ENCODE assay signal across 13 mouse cellular contexts in genomic region chr2:181042376-181042775, GRCm38 (mm10). TPM values are rescaled to one million over a fixed set of nuclear protein-coding genes. Genes with fewer than 3 reads are reported as not detected.
DNase-seq lines count a peak whose midpoint lies in the region; ATAC-seq and TF ChIP-seq lines count a peak whose summit lies in the region.
"Had no signal": no experiment of that assay in that cellular context is flagged by ENCODE, and none has a peak within 500 bp of the region (broad histone marks: within the 10 kb centered on the region; RNA-seq: fewer than 3 reads in every experiment).

No protein-coding gene starts in this region.

- no peaks in the 10 kb centered on the region for H3K27me3 ChIP-seq in kidney, adult 2 months (replicated peaks; ENCODE audit: control insufficient read depth, insufficient read depth, low read length)
- peaks cover 18% of the 10 kb centered on the region for H3K27me3 ChIP-seq in forebrain, embryonic 14.5 days (replicated peaks; ENCODE audit: control insufficient read depth, insufficient read depth, low read length)
- H3K27me3 ChIP-seq in midbrain, embryonic 12.5 days = peaks cover 36% of the 10 kb centered on the region

- H3K36me3 ChIP-seq in kidney, adult 2 months (ENCODE audit: control insufficient read depth, insufficient read depth, low read length) = no peaks in the 10 kb centered on the region
- H3K36me3 ChIP-seq in forebrain, embryonic 14.5 days (ENCODE audit: control insufficient read depth, insufficient read depth, low read length) = no peaks in the 10 kb centered on the region
- H3K36me3 ChIP-seq in midbrain, embryonic 12.5 days = no peaks in the 10 kb centered on the region

- no peak overlapping the region for H3K4me2 ChIP-seq in forebrain, embryonic 14.5 days (ENCODE audit: low read length)
- 0 out of 2 replicates have a peak overlapping the region, but pooled peaks have one; percentile 9 for H3K4me2 ChIP-seq in midbrain, embryonic 12.5 days (replicated peaks)

- TF ChIP-seq CTCF in kidney, adult 2 months (conservative IDR thresholded peaks at IDR 0.05; ENCODE audit: insufficient read depth, insufficient read length, low read depth, low read length) = no peak
- no peak for TF ChIP-seq CTCF in brain, embryonic 14.5 days (IDR thresholded peaks at IDR 0.05; ENCODE audit: borderline replicate concordance, extremely low read depth, insufficient read depth, insufficient read length)
- no peak for TF ChIP-seq CTCF in gastrocnemius, adult 2 months (IDR thresholded peaks at IDR 0.05)

- TF ChIP-seq POLR2A in kidney, adult 2 months (IDR thresholded peaks at IDR 0.05; ENCODE audit: low read depth, low read length) = no peak
- TF ChIP-seq POLR2A in brain, embryonic 14.5 days (IDR thresholded peaks at IDR 0.05; ENCODE audit: borderline replicate concordance, extremely low read depth, insufficient read depth, insufficient read length, poor library complexity, severe bottlenecking) = no peak

- intact Hi-C loops in gastrocnemius, adult 2 months (cut with DNase I) = no loop called here

- H3K9ac ChIP-seq in forebrain, embryonic 14.5 days (ENCODE audit: low read length) = no peak overlapping the region; the same call in 1 of the 2 replicates
- no peak overlapping the region for H3K9ac ChIP-seq in midbrain, embryonic 12.5 days (replicated peaks)

- no peaks in the 10 kb centered on the region for H3K9me3 ChIP-seq in forebrain, embryonic 14.5 days (replicated peaks; ENCODE audit: control insufficient read depth, low read length)
- H3K9me3 ChIP-seq in midbrain, embryonic 12.5 days = no peaks in the 10 kb centered on the region

- ATAC-seq in forebrain, embryonic 14.5 days = no peak
- ATAC-seq in midbrain, embryonic 12.5 days (ENCODE audit: low FRiP score, low read depth) = peak; percentile 50; the same call in 1 of the 2 replicates
- ATAC-seq: CD4-positive, CD25-positive, alpha-beta regulatory T cell, adult 4 months had no signal

- peak overlapping the region; percentile 70 for H3K27ac ChIP-seq in kidney, adult 2 months (ENCODE audit: insufficient read depth, low read depth, low read length)
- H3K27ac ChIP-seq in forebrain, embryonic 14.5 days (ENCODE audit: low read depth, low read length) = no peak overlapping the region
- H3K27ac ChIP-seq in midbrain, embryonic 12.5 days (replicated peaks) = peak overlapping the region; percentile 80
- H3K27ac ChIP-seq in gastrocnemius, adult 2 months = no peak overlapping the region
- H3K27ac ChIP-seq: layer of hippocampus, adult 2 months; macrophage; stomach, postnatal 0 days had no signal

- no peak for DNase-seq in kidney, adult 2 months
- no peak for DNase-seq in kidney, adult 11 months
- peak; percentile 62 for DNase-seq in brain, embryonic 14.5 days (ENCODE audit: low read depth)
- DNase-seq in forebrain, embryonic 14.5 days (ENCODE audit: low spot score) = peak; percentile 35
- DNase-seq in frontal cortex, adult 2 months (ENCODE audit: extremely low spot score in 1 of 2, low spot score in 1 of 2) = no peak
- no peak for DNase-seq in gastrocnemius, adult 2 months
- DNase-seq: gastrocnemius, postnatal 36 days had no signal

- H3K4me1 ChIP-seq in kidney, adult 2 months (ENCODE audit: control insufficient read depth, insufficient read depth, low read length) = peaks cover 14% of the 10 kb centered on the region
- peaks cover 26% of the 10 kb centered on the region for H3K4me1 ChIP-seq in forebrain, embryonic 14.5 days (ENCODE audit: control insufficient read depth, insufficient read depth, low read length)
- H3K4me1 ChIP-seq in midbrain, embryonic 12.5 days = peaks cover 52% of the 10 kb centered on the region

- H3K4me3 ChIP-seq in kidney, adult 2 months (ENCODE audit: insufficient read depth, low read depth, low read length) = no peak overlapping the region
- H3K4me3 ChIP-seq in forebrain, embryonic 14.5 days (ENCODE audit: low read depth, low read length) = no peak overlapping the region
- H3K4me3 ChIP-seq in midbrain, embryonic 12.5 days = no peak overlapping the region
- H3K4me3 ChIP-seq in gastrocnemius, adult 2 months = no peak overlapping the region
- H3K4me3 ChIP-seq: erythroblast, embryonic 14.5 days; layer of hippocampus, adult 2 months had no signal

RNA-seq across cellular contexts. Expression of gene Chrna4, which starts 1.0 kb away (rescaled TPM):
- polyA plus RNA-seq in kidney, adult 2 months (2012; rRNA removed) = 37.8 and 42.6 TPM in 2 replicates
- polyA plus RNA-seq in brain, embryonic 14.5 days (2012; rRNA removed) = 14.8 and 42.9 TPM in 2 replicates
- polyA plus RNA-seq in forebrain, embryonic 14.5 days (2014; fragmentation: Nextera tagmentation; extraction: Ambion mirVana) = 13.1 and 14.3 TPM in 2 replicates
- polyA plus RNA-seq in midbrain, embryonic 12.5 days (2016; fragmentation: Nextera tagmentation; extraction: Ambion mirVana) = 43.2 and 44.3 TPM in 2 replicates
- polyA plus RNA-seq in frontal cortex, adult 2 months (2012; rRNA removed) = 12.3 and 13.7 TPM in 2 replicates
- total RNA-seq in gastrocnemius, adult 2 months (2021) = not detected
- polyA plus RNA-seq: CD4-positive, CD25-positive, alpha-beta regulatory T cell, adult 4 months; erythroblast, embryonic 14.5 days; macrophage had no signal

RNA-seq across cellular contexts. Expression of gene Col20a1, which starts 56.0 kb away (rescaled TPM):
- polyA plus RNA-seq in kidney, adult 2 months (2012; rRNA removed) = 1.2 and 1.3 TPM in 2 replicates
- polyA plus RNA-seq in brain, embryonic 14.5 days (2012; rRNA removed) = 0.98 and 1.2 TPM in 2 replicates
- 0.07 and 0.10 TPM in 2 replicates for polyA plus RNA-seq in forebrain, embryonic 14.5 days (2014; fragmentation: Nextera tagmentation; extraction: Ambion mirVana)
- 0.18 and 0.22 TPM in 2 replicates for polyA plus RNA-seq in midbrain, embryonic 12.5 days (2016; fragmentation: Nextera tagmentation; extraction: Ambion mirVana)
- 4.1 TPM in 2 replicates for polyA plus RNA-seq in frontal cortex, adult 2 months (2012; rRNA removed)
- total RNA-seq in gastrocnemius, adult 2 months (2021) = 1 to 10 TPM; 1.1 to 2.3 TPM

Comparison
In these comparisons a context has a peak if more than half of its experiments do, and no peak if none do; other contexts are left out.
1. DNase-seq: peak in brain, embryonic 14.5 days (single experiment) and forebrain, embryonic 14.5 days (single experiment); none in kidney, adult 2 months (single experiment), kidney, adult 11 months (single experiment), frontal cortex, adult 2 months (0 of 2) and gastrocnemius, adult 2 months (single experiment).
2. H3K27ac ChIP-seq: peak in kidney, adult 2 months (single experiment) and midbrain, embryonic 12.5 days (single experiment); none in forebrain, embryonic 14.5 days (single experiment) and gastrocnemius, adult 2 months (single experiment).